Mouse (Mus musculus): ENCODE results near the gene Mup5. TPM values are rescaled to one million over a fixed set of nuclear protein-coding genes. Genes with fewer than 3 reads are reported as not detected.
"Not testable (repeated sequence)": the region's sequence is repeated elsewhere in the genome, so short reads cannot be mapped to it uniquely, and the experiment has no call there.

Mup5 gene
- not detected for total RNA-seq (2021)
- long read RNA-seq, experiment 1, result 0 reads
- long read RNA-seq, experiment 2, result 0 reads

DNA sequence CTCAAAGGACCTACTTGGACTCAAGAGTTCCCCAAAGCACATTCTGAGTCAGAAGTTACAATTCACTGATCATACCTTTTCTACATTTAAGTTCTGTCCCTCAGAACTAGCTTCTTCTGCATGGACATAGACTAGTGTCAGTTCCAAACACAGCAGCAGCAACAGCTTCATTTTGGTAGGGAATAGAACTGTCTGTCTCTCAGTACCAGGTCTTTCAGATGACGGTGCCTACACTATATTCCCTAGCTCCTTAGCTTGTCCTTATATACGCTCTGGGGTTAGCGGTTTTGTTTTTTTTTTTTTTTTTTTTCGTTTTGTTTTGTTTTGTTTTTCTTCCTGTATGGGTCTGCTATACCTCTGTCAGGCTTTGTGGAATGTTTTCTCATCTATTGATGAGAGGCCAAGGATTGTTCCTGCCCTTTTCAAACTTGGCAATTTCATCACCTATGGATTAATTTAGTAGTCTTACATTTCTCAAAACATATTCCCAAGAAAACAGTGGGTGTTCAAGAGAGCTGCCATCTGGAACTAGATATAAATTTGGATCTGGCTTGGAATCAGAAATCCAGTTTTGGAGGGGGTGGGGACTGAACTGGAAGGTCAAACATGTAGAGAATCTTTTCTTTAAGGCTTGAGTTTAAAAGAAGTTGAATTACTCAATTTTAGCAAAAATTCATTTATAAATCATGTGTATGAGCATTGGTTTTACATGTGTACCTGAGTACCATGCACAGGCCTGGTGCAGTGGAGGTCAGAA is at the start of gene Mup5:
TSS of gene Mup5 (minus strand) at position 282 of the 757 bp plus-strand sequence.
- no peak for DNase-seq (ENCODE audit: low spot score in 2 of 2)

DNA sequence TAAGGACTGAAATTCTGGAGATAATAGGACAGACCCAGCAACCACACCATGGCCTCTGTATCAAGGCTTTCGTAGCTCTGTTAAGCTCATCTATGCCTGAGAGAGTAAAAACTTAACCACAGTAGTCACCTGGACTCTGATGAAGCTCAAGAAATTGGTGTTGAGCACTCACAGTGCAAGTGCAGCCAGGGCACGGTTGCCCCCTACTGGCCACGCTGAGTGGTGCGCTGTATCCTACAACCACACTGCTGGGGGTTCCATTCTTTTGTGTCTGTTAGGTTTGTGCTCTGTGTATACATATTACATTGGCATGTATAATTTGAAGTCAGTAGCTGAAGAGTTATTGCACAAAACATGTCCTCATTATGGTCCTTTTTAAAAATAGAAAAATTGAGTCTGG is 23.1 kb upstream of the Mup5 start:
- no peak for DNase-seq (ENCODE audit: low spot score in 2 of 2)

DNA sequence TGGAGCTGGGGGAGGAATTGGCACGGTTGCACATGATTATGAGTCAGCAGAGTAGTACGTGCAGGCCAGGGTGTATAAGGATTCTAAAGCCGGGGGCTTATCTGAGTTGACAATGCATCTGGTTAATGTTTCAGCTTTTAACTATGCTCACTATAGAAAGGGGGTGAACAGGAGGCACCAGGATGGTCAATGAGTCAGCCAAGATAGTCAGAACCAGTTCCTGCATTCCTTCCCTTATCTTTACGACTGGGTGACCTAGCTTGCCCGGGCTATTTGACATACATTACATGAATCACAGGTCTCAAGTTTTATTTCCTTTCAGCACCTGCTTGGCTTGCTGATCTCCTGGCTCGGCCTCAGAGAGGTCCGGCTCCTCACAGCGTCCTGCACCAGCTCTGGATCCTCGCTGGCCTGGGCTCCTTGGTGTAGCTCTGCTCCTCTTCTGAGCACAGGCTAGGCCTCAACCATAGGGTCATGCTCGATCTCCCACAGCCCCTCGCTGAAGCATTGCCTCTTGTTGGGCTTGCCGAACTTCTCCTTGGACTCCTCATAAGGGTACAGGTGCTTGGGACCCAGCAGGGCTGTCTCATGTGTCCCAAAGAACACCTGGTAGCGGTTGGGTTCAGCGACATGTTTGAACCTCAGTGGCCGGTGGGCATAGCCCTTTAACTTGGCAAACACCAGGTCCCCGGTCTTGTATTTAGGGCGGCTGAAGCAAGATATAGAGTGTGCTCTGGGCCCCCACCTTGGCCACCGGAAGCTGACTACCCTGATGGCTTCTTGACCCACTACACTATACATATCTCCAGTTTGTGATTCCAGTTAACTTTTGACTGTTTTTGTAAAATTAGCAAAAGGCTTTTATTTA is 21.0 kb upstream of the Mup5 start:
- DNase-seq (ENCODE audit: low spot score in 2 of 2), result no peak

DNA sequence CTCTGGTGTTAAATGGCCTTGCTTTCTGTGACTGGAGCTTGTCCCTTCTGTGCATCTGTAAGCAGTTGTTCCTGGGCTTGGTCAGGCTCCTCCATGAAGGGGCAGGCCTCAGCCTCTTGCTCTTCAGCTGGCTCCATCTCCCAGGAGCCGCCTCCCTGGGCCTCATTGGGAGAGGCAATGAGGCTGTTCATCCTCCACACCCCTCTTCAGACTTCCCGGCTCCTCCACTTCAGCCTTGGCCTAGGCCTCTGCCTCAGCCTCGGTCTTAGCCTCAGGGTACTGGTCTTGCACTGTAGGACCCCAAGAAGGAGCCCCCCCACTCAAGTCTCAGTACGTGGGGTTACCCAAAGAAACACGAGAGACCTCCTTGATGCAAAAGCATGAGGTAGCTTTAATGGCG is 20.3 kb upstream of the Mup5 start:
- DNase-seq (ENCODE audit: low spot score in 2 of 2), result no peak

DNA sequence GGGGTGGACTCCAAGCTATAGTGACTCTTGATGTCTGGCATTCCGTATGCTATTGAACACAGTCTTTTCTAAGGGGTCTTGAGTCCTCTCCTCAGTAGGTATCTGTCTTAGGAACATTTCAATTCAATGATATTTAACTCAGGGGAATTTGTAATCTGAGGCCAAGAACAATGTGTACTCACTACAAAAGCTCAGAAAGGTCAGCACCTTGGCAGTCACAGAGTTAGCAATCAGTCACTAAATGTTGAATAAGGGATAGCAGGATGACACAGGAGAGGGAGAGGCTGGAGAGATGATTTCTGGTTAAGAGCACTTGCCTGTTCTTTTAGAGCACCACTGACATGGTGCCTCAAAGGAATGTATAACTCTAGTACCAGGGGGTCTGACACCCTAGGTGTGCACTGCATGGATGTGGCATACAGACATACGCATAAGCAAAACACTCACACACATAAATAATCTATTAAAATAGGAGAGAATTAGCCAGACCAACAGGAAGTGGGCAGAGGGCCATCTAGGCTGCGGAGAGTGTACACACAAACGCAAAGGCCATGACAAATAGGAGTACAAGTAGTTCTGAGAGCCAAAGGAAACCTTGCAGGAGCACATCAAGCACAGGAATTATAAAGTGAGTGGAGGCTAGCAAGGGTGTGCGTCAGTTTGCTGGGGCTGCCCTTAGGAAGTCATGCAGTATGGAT is 9.9 kb upstream of the Mup5 start:
- no peak for DNase-seq (ENCODE audit: low spot score in 2 of 2)

DNA sequence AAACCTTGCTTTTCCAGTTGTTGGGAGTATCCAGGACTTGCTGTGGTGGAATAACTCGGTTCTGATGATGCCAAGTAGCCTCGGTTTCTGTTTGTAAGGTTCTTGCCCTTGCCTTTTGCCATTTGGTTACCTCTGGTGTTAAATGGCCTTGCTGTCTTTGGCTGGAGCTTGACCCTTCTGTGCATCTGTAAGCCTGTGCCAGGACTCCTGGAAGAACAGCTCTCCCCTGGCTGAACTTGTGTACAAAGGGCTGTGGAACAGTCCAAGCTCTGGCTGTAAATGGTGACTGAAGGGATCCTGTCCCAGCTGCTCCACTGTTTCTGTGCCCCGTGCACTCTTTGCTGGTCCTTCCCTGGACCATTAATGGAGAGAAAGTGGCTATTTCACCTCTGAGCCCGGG is 5.8 kb downstream of the Mup5 start:
- DNase-seq (ENCODE audit: low spot score in 2 of 2), result no peak

DNA sequence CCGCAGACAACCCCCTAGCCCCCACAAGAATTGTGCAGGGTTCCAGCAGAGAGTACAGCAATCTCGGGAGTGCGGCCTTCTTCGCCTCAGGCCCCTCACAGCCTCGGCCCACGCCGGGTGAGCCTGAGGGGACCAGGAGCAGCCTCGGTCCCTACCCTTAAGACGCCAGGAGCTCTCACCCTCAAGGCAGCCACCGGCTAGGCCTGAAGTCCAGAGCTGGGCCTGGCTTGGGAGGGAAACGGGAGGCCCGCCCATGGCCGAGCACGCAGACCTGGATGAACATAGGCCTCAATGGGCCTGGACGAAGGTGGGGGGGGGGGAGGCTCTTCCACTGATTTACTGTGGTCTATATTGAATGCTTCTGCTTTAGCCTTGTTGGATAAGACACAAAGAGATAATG is 11.8 kb downstream of the Mup5 start:
- DNase-seq (ENCODE audit: low spot score in 2 of 2), result no peak

DNA sequence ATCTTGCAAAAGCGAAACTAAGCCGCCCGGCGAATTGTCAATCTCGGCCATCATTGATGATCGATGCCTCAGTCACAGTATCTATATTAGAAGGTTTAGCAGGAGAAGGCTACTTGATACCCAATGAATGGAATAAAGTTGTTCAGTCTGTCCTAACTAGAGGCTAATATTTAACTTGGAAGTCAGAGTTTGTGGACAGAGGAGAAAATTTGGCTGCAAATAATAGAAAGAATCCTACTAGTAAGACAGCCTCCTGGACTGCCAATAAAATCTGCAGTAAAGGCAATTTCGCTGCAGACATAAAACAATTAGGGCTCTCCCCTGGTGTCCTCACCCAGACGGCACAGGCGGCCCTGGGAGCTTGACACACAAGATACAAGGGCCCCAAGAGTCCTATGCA is 12.5 kb downstream of the Mup5 start:
- DNase-seq (ENCODE audit: low spot score in 2 of 2), result not testable (repeated sequence)

DNA sequence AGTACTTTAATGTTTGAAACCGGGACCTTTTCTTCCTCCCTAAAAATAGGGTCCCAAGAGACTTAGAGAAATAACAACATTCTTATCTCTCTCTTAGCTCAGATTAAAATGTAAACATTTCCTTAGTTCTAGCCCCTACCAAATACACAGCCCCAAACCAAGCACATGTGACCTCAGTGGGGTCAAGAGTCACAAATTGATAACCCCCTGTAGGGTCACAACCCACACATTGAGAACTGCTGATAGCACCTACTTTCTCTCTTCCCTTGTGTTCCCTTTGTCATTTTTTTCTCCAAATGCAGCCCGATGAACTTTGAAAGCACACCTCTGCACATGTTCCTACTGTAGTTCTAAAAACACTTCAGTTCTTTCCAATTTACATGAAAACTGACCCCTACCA is 19.4 kb downstream of the Mup5 start:
- DNase-seq (ENCODE audit: low spot score in 2 of 2), result no peak

DNA sequence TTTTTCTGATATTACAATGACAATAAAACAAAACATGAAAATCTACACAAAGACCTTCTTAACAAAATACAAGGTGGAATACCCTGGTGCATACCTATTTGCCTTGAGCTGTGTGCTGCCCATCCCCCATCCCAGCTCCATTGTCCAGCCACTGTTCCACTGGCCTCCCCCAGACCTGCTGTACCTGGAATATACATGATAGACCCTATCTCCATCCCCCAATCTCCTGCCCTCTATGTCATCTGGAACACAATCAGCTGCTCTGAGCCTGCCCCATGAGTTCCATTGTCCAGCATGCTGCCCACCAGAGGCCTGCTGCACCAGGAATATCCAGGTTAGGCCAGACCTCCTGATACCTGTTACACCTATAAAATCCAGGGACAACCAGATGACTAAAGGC is 21.6 kb downstream of the Mup5 start:
- DNase-seq (ENCODE audit: low spot score in 2 of 2), result no peak

DNA sequence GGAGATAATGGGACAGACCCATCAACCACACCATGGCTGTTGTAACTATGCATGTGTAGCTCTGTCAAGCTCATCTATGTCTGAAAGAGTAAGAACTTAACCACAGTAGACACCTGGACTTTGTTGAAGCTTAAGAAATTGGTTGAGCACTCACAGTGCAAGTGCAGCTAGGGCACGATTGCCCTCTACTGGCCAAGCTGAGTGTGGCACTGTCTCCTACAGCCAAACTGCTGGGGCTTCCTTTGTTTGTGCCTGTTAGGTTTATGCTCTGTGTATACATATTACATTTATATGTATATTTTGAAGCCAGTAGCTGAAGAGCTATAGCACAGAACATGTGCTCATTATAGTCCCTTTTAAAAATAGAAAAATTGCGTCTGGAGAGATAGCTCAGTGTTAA is 23.8 kb downstream of the Mup5 start:
- DNase-seq (ENCODE audit: low spot score in 2 of 2), result not testable (repeated sequence)

DNA sequence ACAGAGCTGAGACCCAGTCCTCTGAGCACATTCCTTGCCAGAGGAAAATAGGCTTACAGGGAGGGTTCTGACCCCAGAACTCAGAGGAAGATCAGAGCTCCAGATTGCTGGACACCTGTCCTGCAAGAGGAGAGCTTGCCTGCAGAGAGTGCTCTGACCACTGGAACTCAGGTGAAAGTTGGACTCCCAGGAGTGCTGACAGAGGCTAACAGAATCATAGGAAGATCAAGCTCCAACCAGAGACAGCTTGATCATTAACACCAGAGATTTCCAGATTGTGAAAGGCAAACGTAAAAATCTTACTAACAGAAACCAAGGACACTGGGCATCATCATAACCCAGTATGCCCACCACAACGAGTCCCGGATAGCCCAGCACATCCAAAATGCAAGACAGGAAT is 26.1 kb downstream of the Mup5 start:
- not testable (repeated sequence) for DNase-seq (ENCODE audit: low spot score in 2 of 2)

DNA sequence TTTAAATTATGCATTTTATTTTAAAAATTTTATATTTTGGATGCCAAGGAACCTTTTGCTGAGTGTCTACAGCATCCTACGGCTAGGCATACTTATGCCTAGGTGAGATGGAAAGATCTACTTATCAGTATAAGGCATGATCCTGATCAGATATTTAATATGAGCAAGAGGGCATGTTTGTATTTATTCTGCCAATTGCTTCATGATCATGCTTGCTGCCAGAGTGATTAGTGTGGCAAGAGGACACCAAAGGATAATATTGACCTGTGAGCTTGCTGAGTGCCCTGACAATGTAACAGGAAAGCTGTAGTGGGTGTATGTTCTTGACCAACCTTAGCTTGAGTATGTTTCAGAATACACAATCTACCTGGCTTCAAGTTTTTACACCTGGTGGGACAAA is 45.3 kb downstream of the Mup5 start:
- not testable (repeated sequence) for DNase-seq (ENCODE audit: low spot score in 2 of 2)

DNA sequence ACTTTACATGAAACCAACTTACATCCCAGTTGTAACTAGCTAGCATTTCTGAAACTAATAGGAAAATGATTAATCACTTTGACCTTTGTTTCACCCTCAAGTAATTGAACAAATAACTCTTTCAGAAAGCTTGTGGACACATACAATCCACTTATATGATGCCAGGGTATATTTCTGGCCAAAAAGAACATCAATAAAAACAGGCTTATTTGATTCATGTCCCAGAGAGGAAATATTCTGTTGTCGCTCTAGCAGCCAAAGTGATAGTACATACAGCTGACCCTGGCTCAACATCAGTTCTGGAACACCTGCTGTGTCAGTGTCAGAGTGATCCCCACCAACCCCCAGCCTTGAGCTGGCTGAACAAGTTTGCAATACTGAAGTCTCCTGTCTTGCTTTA is 50.8 kb downstream of the Mup5 start:
- not testable (repeated sequence) for DNase-seq (ENCODE audit: low spot score in 2 of 2)

DNA sequence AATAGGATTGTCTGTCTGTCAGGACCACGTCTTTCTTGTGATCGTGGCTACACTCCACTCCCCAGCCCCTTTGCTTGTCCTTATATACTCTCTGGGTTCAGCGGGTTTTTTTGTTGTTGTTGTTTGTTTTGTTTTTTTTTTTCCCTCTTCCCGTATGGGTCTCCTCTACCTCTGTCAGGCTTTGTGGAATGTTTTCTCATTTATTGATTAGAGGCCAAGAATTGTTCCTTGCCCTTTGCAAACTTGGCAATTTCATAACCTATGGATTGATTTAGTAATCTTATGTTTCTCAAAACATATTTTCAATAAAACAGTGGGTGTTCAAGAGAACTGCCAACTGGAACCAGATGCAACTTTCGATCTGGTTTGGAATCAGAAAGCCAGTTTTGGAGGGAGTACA is 52.9 kb downstream of the Mup5 start, which contains the start of gene Mup19:
TSS of gene Mup19 (minus strand) at position 101 of the 400 bp plus-strand sequence.
- not testable (repeated sequence) for DNase-seq (ENCODE audit: low spot score in 2 of 2)

Other genes with a start within 250 kb of the Mup5 start
- gene Mup17, start 239.4 kb downstream of the Mup5 start, total RNA-seq (2021), result not detected
- not detected for gene Mup18, start 161.1 kb downstream of the Mup5 start, total RNA-seq (2021)
- not detected for gene Mup19, start 53.0 kb downstream of the Mup5 start, total RNA-seq (2021)
- not detected for gene Mup20, start 218.9 kb upstream of the Mup5 start, total RNA-seq (2021)

Measured in adrenal gland, postnatal 4 days (tissue).